ENCODE assay signal across 14 mouse cellular contexts in genomic region chr10:117516510-117516909, GRCm38 (mm10).
DNase-seq lines count a peak whose midpoint lies in the region; ATAC-seq lines count a peak whose summit lies in the region.
"Had no signal": no experiment of that assay in that cellular context is flagged by ENCODE, and none has a peak within 500 bp of the region (broad histone marks: within the 10 kb centered on the region; RNA-seq: fewer than 3 reads in every experiment).

No protein-coding gene starts in this region.

- peaks cover 11% of the 10 kb centered on the region; the same call in 1 of the 2 replicates for H3K4me1 ChIP-seq in hindbrain, embryonic 13.5 days (replicated peaks)
- H3K4me1 ChIP-seq in hindbrain, embryonic 12.5 days: peaks cover 11% of the 10 kb centered on the region
- H3K4me1 ChIP-seq: forebrain, embryonic 13.5 days; forebrain, embryonic 15.5 days had no signal

- no peaks in the 10 kb centered on the region for H3K36me3 ChIP-seq in hindbrain, embryonic 13.5 days
- H3K36me3 ChIP-seq in hindbrain, embryonic 12.5 days: no peaks in the 10 kb centered on the region
- H3K36me3 ChIP-seq: embryonic facial prominence, embryonic 12.5 days; forebrain, embryonic 15.5 days; G1E had no signal

- H3K4me3 ChIP-seq in hindbrain, embryonic 13.5 days: no peak overlapping the region
- no peak overlapping the region for H3K4me3 ChIP-seq in hindbrain, embryonic 12.5 days
- H3K4me3 ChIP-seq: embryonic facial prominence, embryonic 12.5 days; forebrain, embryonic 13.5 days; forebrain, embryonic 15.5 days had no signal

- no peaks in the 10 kb centered on the region for H3K9me3 ChIP-seq in hindbrain, embryonic 13.5 days
- H3K9me3 ChIP-seq in hindbrain, embryonic 12.5 days (replicated peaks): 0 out of 2 replicates have a peak, but pooled peaks cover 5% of the 10 kb centered on the region
- H3K9me3 ChIP-seq: embryonic facial prominence, embryonic 12.5 days; forebrain, embryonic 13.5 days; forebrain, embryonic 15.5 days; G1E had no signal

- no peak overlapping the region for H3K27ac ChIP-seq in hindbrain, embryonic 13.5 days
- no peak overlapping the region for H3K27ac ChIP-seq in hindbrain, embryonic 12.5 days
- H3K27ac ChIP-seq: forebrain, embryonic 13.5 days; forebrain, embryonic 15.5 days had no signal

- H3K27me3 ChIP-seq in hindbrain, embryonic 13.5 days: 0 out of 2 replicates have a peak, but pooled peaks cover 3% of the 10 kb centered on the region
- H3K27me3 ChIP-seq in hindbrain, embryonic 12.5 days: no peaks in the 10 kb centered on the region
- H3K27me3 ChIP-seq: CH12.LX; embryonic facial prominence, embryonic 12.5 days; forebrain, embryonic 13.5 days; forebrain, embryonic 15.5 days; Patski had no signal

- DNase-seq in 3T3-L1 (ENCODE audit: low read depth, low spot score): peak; percentile 93
- DNase-seq in adipocyte (ENCODE audit: low spot score): peak; percentile 92
- no peak for DNase-seq in cerebellum, adult 8-10 months
- DNase-seq: adrenal gland, postnatal 25 days; cerebellum, adult 11 months had no signal

- WGBS in hindbrain, embryonic 13.5 days: 89% methylated on average over 8 of the region's 8 CpGs
- WGBS in hindbrain, embryonic 12.5 days: 90% methylated on average over 8 of the region's 8 CpGs

- H3K9ac ChIP-seq in hindbrain, embryonic 13.5 days: no peak overlapping the region
- no peak overlapping the region for H3K9ac ChIP-seq in hindbrain, embryonic 12.5 days
- H3K9ac ChIP-seq: embryonic facial prominence, embryonic 12.5 days; forebrain, embryonic 13.5 days; forebrain, embryonic 15.5 days; forebrain, postnatal 0 days had no signal

- 0 out of 2 replicates have a peak, but pooled peaks have one; percentile 3 for ATAC-seq in hindbrain, embryonic 13.5 days (ENCODE audit: low FRiP score)
- ATAC-seq in hindbrain, embryonic 12.5 days (ENCODE audit: low FRiP score): no peak
- ATAC-seq: Patski had no signal

- no peak overlapping the region for H3K4me2 ChIP-seq in hindbrain, embryonic 13.5 days
- no peak overlapping the region for H3K4me2 ChIP-seq in hindbrain, embryonic 12.5 days (replicated peaks)
- H3K4me2 ChIP-seq: embryonic facial prominence, embryonic 12.5 days; forebrain, embryonic 13.5 days; forebrain, embryonic 15.5 days had no signal
